Mouse (Mus musculus): ENCODE measurements around the gene Trim25. TPM values are rescaled to one million over a fixed set of nuclear protein-coding genes. Genes with fewer than 3 reads are reported as not detected.
A peak's percentile ranks its signal among the peaks of the same experiment; 100 is the strongest.

Gene Trim25
- total RNA-seq (2021), result 10 to 100 TPM; 31.3 to 32.8 TPM

DNA sequence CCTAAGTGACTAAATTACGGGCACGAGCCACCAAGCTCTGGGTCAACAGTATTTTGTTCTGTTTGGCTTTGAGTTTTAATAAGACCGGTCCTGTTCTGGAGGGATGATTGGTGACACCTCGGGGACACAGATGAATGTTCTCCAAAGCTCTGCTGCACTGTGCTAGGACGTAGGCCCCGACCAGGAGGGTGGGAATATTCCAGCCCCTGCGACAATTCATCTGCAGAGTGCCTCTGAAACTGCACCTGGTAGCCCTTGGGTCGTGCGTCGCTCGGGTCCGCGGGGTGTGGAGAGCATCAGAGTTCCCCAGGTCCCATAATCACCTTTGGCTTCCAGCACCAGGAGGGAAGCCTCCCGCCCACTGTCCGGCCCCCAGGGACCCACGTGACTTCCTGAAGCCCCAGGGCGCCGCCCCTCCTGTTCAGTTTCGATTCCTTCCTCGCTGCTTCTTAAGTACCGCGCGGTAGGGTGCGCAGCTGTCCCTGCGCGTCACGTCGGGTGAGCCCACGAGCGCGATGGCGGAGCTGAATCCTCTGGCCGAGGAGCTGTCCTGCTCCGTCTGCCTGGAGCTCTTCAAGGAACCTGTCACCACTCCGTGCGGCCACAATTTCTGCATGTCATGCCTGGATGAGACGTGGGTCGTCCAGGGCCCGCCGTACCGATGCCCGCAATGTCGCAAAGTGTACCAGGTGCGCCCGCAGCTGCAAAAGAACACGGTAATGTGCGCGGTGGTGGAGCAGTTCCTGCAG is at the start of gene Trim25:
Gene Trim25 (plus strand): TSS at position 403 of the 749 bp plus-strand sequence.
- peak; percentile 95 for DNase-seq

DNA sequence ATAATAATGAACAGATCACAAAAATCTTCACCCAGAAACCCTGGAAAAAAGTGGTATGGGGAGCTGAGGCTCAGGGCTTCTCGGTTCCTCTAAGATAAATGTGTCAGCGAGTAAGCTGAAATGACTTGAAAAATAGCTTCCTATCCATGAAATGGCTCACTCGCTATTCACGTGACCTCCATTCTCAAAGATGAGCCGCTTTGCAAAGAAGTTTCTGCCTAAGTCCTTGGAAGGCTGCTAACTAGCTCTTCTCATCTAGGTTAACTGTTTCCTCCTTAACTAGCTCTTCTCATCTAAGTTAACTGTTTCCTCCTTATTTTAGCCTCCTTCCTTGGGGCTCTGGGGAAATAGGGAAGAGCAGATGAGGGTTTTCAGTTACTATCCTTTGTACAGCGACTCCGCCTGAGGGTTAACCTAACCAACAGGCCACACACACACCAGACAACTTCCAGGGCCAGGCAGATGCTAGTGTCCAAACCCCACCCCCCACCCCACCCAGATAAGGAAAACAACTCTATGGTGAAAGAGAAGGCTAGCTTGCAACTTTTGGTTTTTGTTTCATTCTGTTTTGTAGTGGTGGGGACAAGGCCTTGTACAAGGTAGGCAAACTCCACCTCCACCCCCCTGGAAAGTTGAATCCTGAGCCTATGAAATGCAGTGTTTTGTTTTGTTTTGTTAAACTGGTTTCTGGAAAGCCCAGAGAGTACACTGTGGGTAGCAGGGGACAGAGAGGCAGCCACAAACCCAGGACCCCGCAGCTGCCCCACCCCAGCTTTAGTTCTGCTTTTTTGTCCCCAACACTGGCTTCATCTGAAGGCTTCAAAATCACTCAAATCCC is 49.2 kb upstream of the Trim25 start:
- no peak for DNase-seq

GRCm38 (mm10) chr11:88950640-88951250 is 48.4 kb upstream of the Trim25 start:
- no peak for DNase-seq

DNA sequence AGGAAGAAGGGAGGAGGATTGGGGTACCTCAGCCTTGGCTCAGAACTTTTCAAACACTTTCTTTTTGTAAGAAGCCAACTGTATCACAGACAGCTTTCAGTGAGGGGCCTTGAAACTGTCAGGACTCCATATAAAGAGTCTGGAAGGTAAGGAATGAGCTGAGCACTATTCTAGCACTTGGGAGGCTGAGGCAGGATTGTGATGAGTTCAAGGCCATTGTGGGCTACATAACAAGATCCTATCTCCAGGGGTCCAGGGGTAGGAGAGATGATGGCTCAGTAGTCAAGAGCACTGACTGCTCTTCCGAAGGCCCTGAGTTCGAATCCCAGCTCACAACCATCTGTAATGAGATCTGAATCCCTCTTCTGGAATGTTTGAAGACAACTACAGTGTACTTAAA is 47.6 kb upstream of the Trim25 start:
- no peak for DNase-seq

GRCm38 (mm10) chr11:88952117-88952516 is 47.1 kb upstream of the Trim25 start:
- DNase-seq, result no peak

GRCm38 (mm10) chr11:88953582-88953981 is 45.6 kb upstream of the Trim25 start:
- DNase-seq, result no peak

DNA sequence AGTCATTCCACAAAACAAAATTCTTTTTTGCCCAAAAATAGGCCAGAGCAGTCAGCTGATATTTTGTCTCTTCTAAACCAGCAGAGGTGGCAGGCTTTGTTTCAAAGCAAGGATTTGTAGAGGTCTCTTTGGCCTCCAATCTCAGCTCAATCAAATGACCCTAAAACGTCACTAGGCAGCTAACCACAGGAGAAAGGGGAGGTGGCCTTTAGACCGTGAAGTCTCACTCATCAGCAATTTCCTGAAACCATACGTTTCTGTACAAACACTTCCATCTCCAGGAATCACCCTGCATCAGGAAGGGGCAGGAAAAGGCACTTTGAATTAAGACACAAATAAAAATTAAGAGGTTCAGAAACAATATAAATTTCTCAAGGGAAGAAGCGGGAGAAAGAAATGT is 44.4 kb upstream of the Trim25 start:
- no peak for DNase-seq

- DNase-seq, result peak; percentile 99
Observed at GRCm38 (mm10) chr11:88955217-88955969, 43.8 kb upstream of the Trim25 start, which contains the start of gene Scpep1. Gene Scpep1 (minus strand): TSS chr11:88955465.

DNA sequence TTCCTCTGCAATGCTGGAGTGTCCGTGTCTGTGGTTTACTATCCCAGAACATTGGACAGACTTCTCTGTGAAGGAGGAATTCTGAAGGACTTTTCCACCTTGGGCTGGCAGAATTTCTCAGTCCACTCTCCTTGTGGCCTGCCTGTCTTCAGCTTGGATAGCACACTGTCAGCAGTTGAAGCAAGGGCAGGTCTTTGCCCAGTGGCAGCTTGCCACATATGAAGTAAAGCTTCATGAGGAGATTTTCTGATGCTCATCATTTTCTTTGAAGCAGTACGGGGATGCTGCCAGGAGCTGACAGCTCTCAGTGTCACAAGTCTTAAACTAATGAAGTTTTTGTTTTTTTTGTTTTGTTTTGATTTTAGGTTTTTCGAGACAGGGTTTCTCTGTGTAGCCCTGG is 40.3 kb upstream of the Trim25 start:
- DNase-seq, result no peak

- no peak for DNase-seq
Observed at GRCm38 (mm10) chr11:88966881-88967361, 32.3 kb upstream of the Trim25 start, which contains the start of gene Elobl. Gene Elobl (minus strand): TSS chr11:88966931.

- peak; percentile 25 for DNase-seq
Observed at GRCm38 (mm10) chr11:88970202-88970732, 28.9 kb upstream of the Trim25 start, which contains the start of gene Coil. Gene Coil (plus strand): TSS chr11:88970252.

GRCm38 (mm10) chr11:88973776-88974701 is 25.1 kb upstream of the Trim25 start:
- peak; percentile 94 for DNase-seq

DNA sequence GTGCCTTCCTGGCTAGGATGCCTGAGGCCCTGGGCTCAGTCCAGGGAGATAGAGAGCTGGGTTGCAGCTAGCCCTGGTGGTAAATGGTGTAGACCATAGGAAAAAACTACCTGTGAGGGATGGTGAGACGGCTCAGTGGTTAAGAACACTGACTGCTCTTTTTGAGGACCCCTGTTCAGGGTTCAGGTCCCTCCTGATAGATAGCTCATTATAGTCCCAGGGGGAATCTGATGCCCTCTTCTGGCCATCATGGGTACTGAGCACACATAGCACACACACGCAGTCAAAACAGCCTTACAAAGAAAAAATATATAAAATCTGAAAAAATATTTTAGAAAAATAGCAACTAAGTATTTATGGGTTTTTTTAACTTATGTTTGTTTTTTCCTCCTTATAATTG is 22.9 kb upstream of the Trim25 start:
- DNase-seq, result no peak

GRCm38 (mm10) chr11:88977188-88977587 is 22.0 kb upstream of the Trim25 start:
- DNase-seq, result no peak

- no peak for DNase-seq
Observed at GRCm38 (mm10) chr11:88981337-88981736, 17.8 kb upstream of the Trim25 start.

GRCm38 (mm10) chr11:88986616-88987015 is 12.6 kb upstream of the Trim25 start:
- DNase-seq, result no peak

DNA sequence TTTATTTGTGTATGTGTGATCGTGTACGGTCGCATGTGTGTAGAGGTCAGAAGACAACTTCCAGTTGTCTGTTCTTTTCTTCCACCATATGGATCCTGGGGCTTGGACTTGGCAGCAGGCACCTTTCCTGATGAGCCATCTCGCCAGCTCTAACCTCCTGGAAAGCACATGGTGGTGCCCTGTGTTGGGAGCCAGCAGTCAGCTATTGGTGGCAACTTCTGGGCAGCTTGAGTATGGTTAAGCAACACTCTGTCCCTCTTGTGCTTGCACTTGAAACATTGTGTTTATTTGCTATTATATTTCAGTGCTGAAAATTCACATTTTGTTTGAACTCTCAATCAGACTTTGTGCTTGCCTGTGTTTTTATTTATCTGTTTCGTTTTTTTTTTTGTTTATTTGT is 10.2 kb upstream of the Trim25 start:
- DNase-seq, result no peak

DNA sequence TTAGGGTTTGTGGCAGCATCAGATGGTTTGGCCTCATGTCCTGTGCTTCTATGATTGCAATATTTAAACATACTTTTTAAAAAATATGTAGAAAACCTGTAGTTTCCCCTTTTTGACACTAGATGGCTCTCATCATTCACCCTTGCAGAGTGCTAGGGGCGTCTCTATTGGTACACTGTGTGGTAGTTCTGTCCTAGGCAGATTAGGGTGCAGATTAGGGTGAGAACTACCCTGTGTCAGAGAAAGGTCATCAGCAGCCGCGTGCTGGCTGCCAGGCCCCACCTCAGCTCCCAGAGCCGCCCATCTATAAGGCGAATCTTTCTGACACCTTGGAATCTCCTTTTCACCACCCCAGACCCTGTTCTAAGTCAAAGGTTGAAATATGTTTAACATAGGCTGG is 9.6 kb upstream of the Trim25 start:
- DNase-seq, result no peak

GRCm38 (mm10) chr11:88993186-88993585 is 6.0 kb upstream of the Trim25 start:
- no peak for DNase-seq

DNA sequence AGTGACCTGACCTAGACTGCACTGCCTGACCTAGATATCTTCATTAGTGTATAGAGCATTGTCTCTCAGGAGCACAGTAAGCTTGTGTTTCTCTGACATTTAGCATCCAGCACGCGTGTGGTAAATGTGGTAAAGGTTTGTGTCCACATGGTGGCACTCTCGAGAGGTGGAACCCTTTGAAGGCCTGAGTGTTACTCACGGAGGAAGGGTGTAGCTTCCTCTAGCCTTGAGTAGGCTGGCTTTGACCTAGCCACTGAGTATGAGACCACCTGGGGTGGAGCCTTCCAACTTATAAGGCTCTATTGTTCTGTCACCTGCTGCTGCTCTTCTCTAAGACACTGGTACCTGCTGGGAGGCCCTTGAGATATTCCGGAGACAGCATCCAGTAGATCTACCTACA is 5.6 kb upstream of the Trim25 start:
- peak; percentile 80 for DNase-seq

DNA sequence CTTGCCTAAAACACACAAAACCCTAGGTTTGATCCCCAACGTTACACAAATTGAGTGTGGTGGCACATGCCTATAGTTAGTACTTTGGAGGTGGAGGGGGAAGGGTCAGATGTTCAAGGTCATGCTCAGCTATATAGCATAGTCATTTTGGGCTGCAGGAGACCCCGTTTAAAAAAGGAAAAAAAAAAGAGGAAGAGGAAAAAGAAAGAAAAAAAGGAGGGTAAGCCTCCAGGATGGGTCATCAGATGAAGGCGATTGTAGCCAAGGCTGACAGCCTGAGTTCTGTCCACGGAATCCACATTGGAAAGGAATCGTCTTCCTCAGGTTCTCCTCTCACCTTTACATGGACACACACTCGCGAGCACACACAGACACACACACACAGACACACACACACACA is 4.7 kb upstream of the Trim25 start:
- DNase-seq, result no peak

All from heart, postnatal 4 days (tissue).